Comparison of ENCODE assay signal across 7 mouse cellular contexts in genomic region chr19:27218561-27219262, GRCm38 (mm10). TPM values are rescaled to one million over a fixed set of nuclear protein-coding genes. Genes with fewer than 3 reads are reported as not detected.
A peak's percentile ranks its signal among the peaks of the same experiment; 100 is the strongest.
DNase-seq lines count a peak whose midpoint lies in the region; ATAC-seq and TF ChIP-seq lines count a peak whose summit lies in the region.

No protein-coding gene starts in this region.

- peak; percentile 65 for TF ChIP-seq POLR2A in kidney, adult 2 months (IDR thresholded peaks at IDR 0.05; ENCODE audit: low read depth, low read length)

- H3K27me3 ChIP-seq in embryonic facial prominence, embryonic 14.5 days (replicated peaks; ENCODE audit: control insufficient read depth, insufficient read depth, low read length): peaks cover 15% of the 10 kb centered on the region
- no peaks in the 10 kb centered on the region for H3K27me3 ChIP-seq in kidney, adult 2 months (replicated peaks; ENCODE audit: control insufficient read depth, insufficient read depth, low read length)
- H3K27me3 ChIP-seq in limb, embryonic 10.5 days (ENCODE audit: low read depth, poor library complexity, severe bottlenecking): peaks cover 61% of the 10 kb centered on the region
- H3K27me3 ChIP-seq in midbrain, embryonic 10.5 days (ENCODE audit: low read depth, poor library complexity, severe bottlenecking): peaks cover 40% of the 10 kb centered on the region

- ATAC-seq in embryonic facial prominence, embryonic 14.5 days (ENCODE audit: low read depth): peak; percentile 50; the same call in 1 of the 2 replicates

- H3K27ac ChIP-seq in brown adipose tissue, adult 24 weeks (replicated peaks; ENCODE audit: low read depth, low read length): peak overlapping the region; percentile 98
- H3K27ac ChIP-seq in embryonic facial prominence, embryonic 14.5 days (replicated peaks; ENCODE audit: low read depth, low read length): no peak overlapping the region
- H3K27ac ChIP-seq in kidney, adult 2 months (ENCODE audit: insufficient read depth, low read depth, low read length): peak overlapping the region; percentile 92
- no peak overlapping the region for H3K27ac ChIP-seq in limb, embryonic 10.5 days
- peak overlapping the region; percentile 91 for H3K27ac ChIP-seq in midbrain, embryonic 10.5 days (replicated peaks)

- H3K36me3 ChIP-seq in embryonic facial prominence, embryonic 14.5 days (ENCODE audit: control insufficient read depth, insufficient read depth, low read length): no peaks in the 10 kb centered on the region
- no peaks in the 10 kb centered on the region for H3K36me3 ChIP-seq in kidney, adult 2 months (ENCODE audit: control insufficient read depth, insufficient read depth, low read length)
- no peaks in the 10 kb centered on the region for H3K36me3 ChIP-seq in limb, embryonic 10.5 days
- no peaks in the 10 kb centered on the region for H3K36me3 ChIP-seq in midbrain, embryonic 10.5 days

- peak overlapping the region; percentile 93 for H3K4me2 ChIP-seq in embryonic facial prominence, embryonic 14.5 days (ENCODE audit: low read depth, low read length)

- H3K4me1 ChIP-seq in brown adipose tissue, adult 24 weeks (ENCODE audit: control insufficient read depth, insufficient read depth, insufficient read length, low read length): peaks cover 5% of the 10 kb centered on the region; the same call in 1 of the 2 replicates
- H3K4me1 ChIP-seq in embryonic facial prominence, embryonic 14.5 days (ENCODE audit: control insufficient read depth, insufficient read depth, low read length): peaks cover 5% of the 10 kb centered on the region; the same call in 1 of the 2 replicates
- H3K4me1 ChIP-seq in kidney, adult 2 months (ENCODE audit: control insufficient read depth, insufficient read depth, low read length): peaks cover 23% of the 10 kb centered on the region
- H3K4me1 ChIP-seq in limb, embryonic 10.5 days: peaks cover 30% of the 10 kb centered on the region
- peaks cover 37% of the 10 kb centered on the region for H3K4me1 ChIP-seq in midbrain, embryonic 10.5 days

- no peaks in the 10 kb centered on the region for H3K9me3 ChIP-seq in embryonic facial prominence, embryonic 14.5 days (ENCODE audit: control insufficient read depth, low read length)
- H3K9me3 ChIP-seq in limb, embryonic 10.5 days (replicated peaks): no peaks in the 10 kb centered on the region
- H3K9me3 ChIP-seq in midbrain, embryonic 10.5 days (replicated peaks): no peaks in the 10 kb centered on the region

- peak overlapping the region; percentile 74 for H3K4me3 ChIP-seq in brown adipose tissue, adult 24 weeks (ENCODE audit: insufficient read depth, low read depth, low read length)
- peak overlapping the region; percentile 77 for H3K4me3 ChIP-seq in embryonic facial prominence, embryonic 14.5 days (ENCODE audit: low read depth, low read length)
- peak overlapping the region; percentile 76 for H3K4me3 ChIP-seq in kidney, adult 2 months (ENCODE audit: insufficient read depth, low read depth, low read length)
- peak overlapping the region; percentile 76 for H3K4me3 ChIP-seq in limb, embryonic 10.5 days
- peak overlapping the region; percentile 83 for H3K4me3 ChIP-seq in midbrain, embryonic 10.5 days

- DNase-seq in embryonic facial prominence, embryonic 14.5 days (ENCODE audit: low spot score): peak; percentile 84
- peak; percentile 83 for DNase-seq in heart, adult 8-10 months (ENCODE audit: low spot score)
- DNase-seq in kidney, adult 2 months: peak; percentile 94
- DNase-seq in limb, embryonic 10.5 days (ENCODE audit: low spot score): peak; percentile 77
- peak; percentile 74 for DNase-seq in midbrain, embryonic 10.5 days (ENCODE audit: low spot score)
- DNase-seq in skeletal muscle tissue, adult 2 months (ENCODE audit: low read depth, low spot score): peak; percentile 92

- peak overlapping the region; percentile 84 for H3K9ac ChIP-seq in embryonic facial prominence, embryonic 14.5 days (ENCODE audit: low read depth, low read length)

- TF ChIP-seq CTCF in kidney, adult 2 months (conservative IDR thresholded peaks at IDR 0.05; ENCODE audit: insufficient read depth, insufficient read length, low read depth, low read length): no peak

- under 1% methylated on average over 30 of the region's 30 CpGs for WGBS in embryonic facial prominence, embryonic 14.5 days
- WGBS in kidney, adult 2 months: 6% methylated on average over 30 of the region's 30 CpGs
- under 1% methylated on average over 30 of the region's 30 CpGs for WGBS in limb, embryonic 10.5 days
- WGBS in midbrain, embryonic 10.5 days: under 1% methylated on average over 30 of the region's 30 CpGs

RNA-seq across cellular contexts. Expression of gene Vldlr, which starts 2.4 kb away (rescaled TPM):
- polyA plus RNA-seq in brown adipose tissue, adult 24 weeks (2012; ENCODE audit: insufficient read depth, insufficient read length, missing spikeins): 60.6 and 66.9 TPM in 2 replicates
- polyA plus RNA-seq in embryonic facial prominence, embryonic 14.5 days (2014; fragmentation: Nextera tagmentation; extraction: Ambion mirVana): 23.4 and 24.9 TPM in 2 replicates
- total RNA-seq in heart, adult 8-10 months (2022): 100 to 1,000 TPM; 229 to 259 (median 251) TPM
- 31.2 and 43.6 TPM in 2 replicates for polyA plus RNA-seq in kidney, adult 2 months (2012; rRNA removed)
- polyA plus RNA-seq in limb, embryonic 10.5 days (2016; fragmentation: Nextera tagmentation; extraction: Ambion mirVana): 1.3 and 1.9 TPM in 2 replicates
- 7.6 and 7.9 TPM in 2 replicates for polyA plus RNA-seq in midbrain, embryonic 10.5 days (2016; fragmentation: Nextera tagmentation; extraction: Ambion mirVana)

Comparison
In these comparisons a context has a peak if more than half of its experiments do, and no peak if none do; other contexts are left out.
1. H3K27ac ChIP-seq: peak in brown adipose tissue, adult 24 weeks (single experiment), kidney, adult 2 months (single experiment) and midbrain, embryonic 10.5 days (single experiment); none in embryonic facial prominence, embryonic 14.5 days (single experiment) and limb, embryonic 10.5 days (single experiment).
2. Peak in every context shown above with its lines, with median percentiles within 50 percentile points of each other: H3K4me3 ChIP-seq and DNase-seq.